Mouse (Mus musculus): ENCODE data around the gene Tmem238. TPM values are rescaled to one million over a fixed set of nuclear protein-coding genes. Genes with fewer than 3 reads are reported as not detected.
A peak's percentile ranks its signal among the peaks of the same experiment; 100 is the strongest.

The Tmem238 gene
- polyA plus RNA-seq (2012; rRNA removed) = 10.1 and 15.2 TPM in 2 replicates
- polyA plus RNA-seq (2014; fragmentation: Nextera tagmentation; extraction: Ambion mirVana) = 8.1 and 9.6 TPM in 2 replicates

- H3K4me3 ChIP-seq (replicated peaks; ENCODE audit: low read length) = peak within 1 kb of the TSS; percentile 63
- H3K4me1 ChIP-seq (ENCODE audit: control insufficient read depth, insufficient read depth, low read length) = peaks cover 15% of the 10 kb centered on the region
- no peaks in the 10 kb centered on the region for H3K27me3 ChIP-seq (ENCODE audit: control insufficient read depth, insufficient read depth, low read length)
- H3K4me2 ChIP-seq (replicated peaks; ENCODE audit: low read depth, low read length, severe bottlenecking) = peak within 1 kb of the TSS; percentile 83
- no peak; the same call in 1 of the 2 replicates for ATAC-seq (ENCODE audit: low FRiP score, low read depth)
- H3K9ac ChIP-seq (ENCODE audit: low read depth, low read length, severe bottlenecking) = peak within 1 kb of the TSS; percentile 78
- H3K36me3 ChIP-seq (ENCODE audit: control insufficient read depth, insufficient read depth, low read length) = peaks cover 9% of the 10 kb centered on the region
- H3K9me3 ChIP-seq (ENCODE audit: control insufficient read depth, low read length) = no peaks in the 10 kb centered on the region
- 10% methylated on average over 32 of the region's 40 CpGs for WGBS
- no peak for DNase-seq (ENCODE audit: low spot score)
- peak within 1 kb of the TSS; percentile 65 for H3K27ac ChIP-seq (replicated peaks; ENCODE audit: low read depth, low read length)
- no peak for TF ChIP-seq POLR2A (IDR thresholded peaks at IDR 0.05; ENCODE audit: borderline replicate concordance, extremely low read depth, insufficient read depth, insufficient read length)
Measured at GRCm38 (mm10) chr7:4789436-4789935, at the start of gene Tmem238. Gene Tmem238, minus strand, starts transcription at chr7:4789656.

GRCm38 (mm10) chr7:4837639-4838038 lies 48.2 kb upstream of the Tmem238 start:
- H3K9me3 ChIP-seq (ENCODE audit: control insufficient read depth, low read length) = no peaks in the 10 kb centered on the region
- no peak overlapping the region for H3K9ac ChIP-seq (ENCODE audit: low read depth, low read length, severe bottlenecking)
- no peak overlapping the region for H3K4me2 ChIP-seq (replicated peaks; ENCODE audit: low read depth, low read length, severe bottlenecking)
- ATAC-seq (ENCODE audit: low FRiP score, low read depth) (no peak), DNase-seq (ENCODE audit: low spot score) (no peak)
- TF ChIP-seq POLR2A (IDR thresholded peaks at IDR 0.05; ENCODE audit: borderline replicate concordance, extremely low read depth, insufficient read depth, insufficient read length) = no peak
- peaks cover 4% of the 10 kb centered on the region; the same call in 1 of the 2 replicates for H3K4me1 ChIP-seq (ENCODE audit: control insufficient read depth, insufficient read depth, low read length)
- 25% methylated on average over 1 of the region's 1 CpGs for WGBS
- H3K27ac ChIP-seq (replicated peaks; ENCODE audit: low read depth, low read length) = no peak overlapping the region
- peaks cover 60% of the 10 kb centered on the region for H3K27me3 ChIP-seq (ENCODE audit: control insufficient read depth, insufficient read depth, low read length)
- no peaks in the 10 kb centered on the region for H3K36me3 ChIP-seq (ENCODE audit: control insufficient read depth, insufficient read depth, low read length)
- no peak overlapping the region for H3K4me3 ChIP-seq (replicated peaks; ENCODE audit: low read length)

GRCm38 (mm10) chr7:4836351-4836792 lies 46.9 kb upstream of the Tmem238 start:
- H3K27ac ChIP-seq (replicated peaks; ENCODE audit: low read depth, low read length) = no peak overlapping the region
- no peak for DNase-seq (ENCODE audit: low spot score)

GRCm38 (mm10) chr7:4835631-4836327 lies 46.3 kb upstream of the Tmem238 start:
- 7% methylated on average over 27 of the region's 34 CpGs for WGBS
- peak overlapping the region; percentile 80 for H3K4me2 ChIP-seq (replicated peaks; ENCODE audit: low read depth, low read length, severe bottlenecking)
- peaks cover 58% of the 10 kb centered on the region for H3K27me3 ChIP-seq (ENCODE audit: control insufficient read depth, insufficient read depth, low read length)
- H3K27ac ChIP-seq (replicated peaks; ENCODE audit: low read depth, low read length) = no peak overlapping the region
- H3K36me3 ChIP-seq (ENCODE audit: control insufficient read depth, insufficient read depth, low read length) = no peaks in the 10 kb centered on the region
- ATAC-seq (ENCODE audit: low FRiP score, low read depth) = no peak
- H3K4me1 ChIP-seq (ENCODE audit: control insufficient read depth, insufficient read depth, low read length) = peaks cover 4% of the 10 kb centered on the region; the same call in 1 of the 2 replicates
- peak overlapping the region; percentile 40; the same call in 1 of the 2 replicates for H3K9ac ChIP-seq (ENCODE audit: low read depth, low read length, severe bottlenecking)
- H3K4me3 ChIP-seq (replicated peaks; ENCODE audit: low read length) = peak overlapping the region; percentile 43
- DNase-seq (ENCODE audit: low spot score) = no peak
- TF ChIP-seq POLR2A (IDR thresholded peaks at IDR 0.05; ENCODE audit: borderline replicate concordance, extremely low read depth, insufficient read depth, insufficient read length) = no peak
- no peaks in the 10 kb centered on the region for H3K9me3 ChIP-seq (ENCODE audit: control insufficient read depth, low read length)

More at GRCm38 (mm10) chr7:4836351-4836792, 46.9 kb upstream of the Tmem238 start:
- Histone ChIP-seq H3K9me3 (ENCODE audit: control insufficient read depth, low read length) (no peaks in the 10 kb centered on the region), H3K4me2 (replicated peaks; ENCODE audit: low read depth, low read length, severe bottlenecking) (peak overlapping the region; percentile 80), H3K9ac (ENCODE audit: low read depth, low read length, severe bottlenecking) (peak overlapping the region; percentile 40; the same call in 1 of the 2 replicates), H3K27me3 (ENCODE audit: control insufficient read depth, insufficient read depth, low read length) (peaks cover 54% of the 10 kb centered on the region), H3K36me3 (ENCODE audit: control insufficient read depth, insufficient read depth, low read length) (no peaks in the 10 kb centered on the region), H3K4me3 (replicated peaks; ENCODE audit: low read length) (peak overlapping the region; percentile 43), H3K4me1 (ENCODE audit: control insufficient read depth, insufficient read depth, low read length) (peaks cover 4% of the 10 kb centered on the region; the same call in 1 of the 2 replicates)
- 0% methylated on average over 43 of the region's 51 CpGs for WGBS
- no peak for TF ChIP-seq POLR2A (IDR thresholded peaks at IDR 0.05; ENCODE audit: borderline replicate concordance, extremely low read depth, insufficient read depth, insufficient read length)
- ATAC-seq (ENCODE audit: low FRiP score, low read depth) = no peak

DNA sequence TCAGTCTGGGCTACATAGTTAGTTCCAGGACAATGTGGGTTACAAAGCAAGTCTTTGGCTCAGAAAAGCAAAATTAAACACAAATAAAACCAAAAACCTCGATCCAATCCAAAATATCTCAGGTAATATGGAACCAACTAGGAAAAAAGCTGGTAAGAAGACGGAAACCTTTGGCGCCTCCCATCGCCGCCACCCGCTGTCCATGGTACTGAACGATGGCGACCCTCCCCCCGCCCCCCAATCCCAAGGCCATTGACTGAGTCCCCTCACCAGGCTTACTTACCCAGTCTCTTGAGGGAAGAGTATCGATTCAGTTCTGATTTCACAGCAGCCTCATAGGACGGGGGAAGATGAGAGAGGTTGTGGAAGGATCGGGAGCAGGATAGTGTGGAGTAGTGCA lies 41.0 kb upstream of the Tmem238 start:
- no peak for TF ChIP-seq POLR2A (IDR thresholded peaks at IDR 0.05; ENCODE audit: borderline replicate concordance, extremely low read depth, insufficient read depth, insufficient read length)
- H3K4me1 ChIP-seq (ENCODE audit: control insufficient read depth, insufficient read depth, low read length) = no peaks in the 10 kb centered on the region
- H3K4me3 ChIP-seq (replicated peaks; ENCODE audit: low read length) = no peak overlapping the region
- H3K36me3 ChIP-seq (ENCODE audit: control insufficient read depth, insufficient read depth, low read length) = no peaks in the 10 kb centered on the region
- DNase-seq (ENCODE audit: low spot score) = no peak
- no peak overlapping the region for H3K9ac ChIP-seq (ENCODE audit: low read depth, low read length, severe bottlenecking)
- no peak for ATAC-seq (ENCODE audit: low FRiP score, low read depth)
- H3K27ac ChIP-seq (replicated peaks; ENCODE audit: low read depth, low read length) = no peak overlapping the region
- H3K4me2 ChIP-seq (replicated peaks; ENCODE audit: low read depth, low read length, severe bottlenecking) = no peak overlapping the region
- H3K9me3 ChIP-seq (ENCODE audit: control insufficient read depth, low read length) = no peaks in the 10 kb centered on the region
- WGBS = 4% methylated on average over 12 of the region's 12 CpGs
- peaks cover 37% of the 10 kb centered on the region for H3K27me3 ChIP-seq (ENCODE audit: control insufficient read depth, insufficient read depth, low read length)

Measured in limb, embryonic 14.5 days (tissue).